Mouse (Mus musculus) olfactory bulb, adult 2 months (tissue): ENCODE results near the gene Dirc2.

ENCODE experiments used
- CTCF ChIP-seq: fragments of 200-500 bp; IDR thresholded peaks from 2 replicates; pipeline ENCODE4 v1.5.1; 2012; ENCODE audit warnings: low read depth, mild to moderate bottlenecking, low read length, moderate library complexity; ENCODE audit not compliant: insufficient read depth
- POLR2A ChIP-seq: fragments of 200-500 bp; IDR thresholded peaks from 2 replicates; pipeline ENCODE4 v1.6.1; 2012; ENCODE audit warnings: mild to moderate bottlenecking, low read depth, low read length, moderate library complexity; ENCODE audit not compliant: insufficient read depth

- TF ChIP-seq CTCF (no peak), POLR2A (no peak)
These were observed 2.8 kb downstream of the Dirc2 start for GRCm38 (mm10) chr16:35766366-35766765.
